Mouse (Mus musculus) heart, adult 2 months (tissue): ENCODE measurements around the gene Hoxc5. TPM values are rescaled to one million over a fixed set of nuclear protein-coding genes. Genes with fewer than 3 reads are reported as not detected.

Experiments used
- DNase-seq, 2 experiments: peaks; one replicate each; pipeline ENCODE4 v3.0.0; 2021
- H3K27ac ChIP-seq: fragments of 200-600 bp; 2 replicates; pipeline ENCODE4 v1.8.1; 2022
- H3K27me3 ChIP-seq: fragments of 200-500 bp; 2 replicates; pipeline ENCODE4 v1.6.1; 2012; ENCODE audit warnings: mild to moderate bottlenecking, low read length, inconsistent platforms, mixed read lengths; ENCODE audit not compliant: control insufficient read depth, insufficient read depth
- H3K36me3 ChIP-seq: fragments of 200-500 bp; 2 replicates; pipeline ENCODE4 v1.6.1; 2012; ENCODE audit warnings: low read length, inconsistent platforms; ENCODE audit not compliant: control insufficient read depth, insufficient read depth
- H3K4me1 ChIP-seq: fragments of 200-500 bp; 2 replicates; pipeline ENCODE4 v1.6.1; 2011; ENCODE audit warnings: low read length; ENCODE audit not compliant: control insufficient read depth, insufficient read depth
- H3K4me3 ChIP-seq: fragments of 200-600 bp; 2 replicates; pipeline ENCODE4 v1.8.1; 2022
- H3K79me2 ChIP-seq: fragments of 200-500 bp; replicated peaks from 2 replicates; pipeline ENCODE4 v1.6.1; 2012; ENCODE audit warnings: mild to moderate bottlenecking, inconsistent platforms, low read length, moderate library complexity, mixed read lengths; ENCODE audit not compliant: control insufficient read depth, insufficient read depth
- H3K9ac ChIP-seq: fragments of 200-500 bp; 2 replicates; pipeline ENCODE4 v1.6.1; 2012; ENCODE audit warnings: low read depth, mild to moderate bottlenecking, control low read depth, inconsistent platforms, low read length, mixed read lengths
- CTCF ChIP-seq: fragments of 200-600 bp; IDR thresholded peaks from 2 replicates; pipeline ENCODE4 v1.8.1; 2022; ENCODE audit warnings: antibody characterized with exemption, mild to moderate bottlenecking, moderate library complexity
- EP300 ChIP-seq: fragments of 200-500 bp; IDR thresholded peaks from 2 replicates; pipeline ENCODE4 v1.6.1; 2011; ENCODE audit warnings: low read depth, low read length, control low read depth; ENCODE audit not compliant: insufficient read depth
- POLR2A ChIP-seq: fragments of 200-500 bp; IDR thresholded peaks from 2 replicates; pipeline ENCODE4 v1.6.1; 2011; ENCODE audit warnings: mild to moderate bottlenecking, low read depth, low read length, control low read depth; ENCODE audit not compliant: insufficient read depth
- WGBS: fragments of 180-500 bp; shearing (Covaris S2); methylation state at CpG from one replicate; pipeline ENCODE4 v1.1.7; 2018; 5-methylcytosine and 5-hydroxymethylcytosine counted together
- intact Hi-C: fragments of 180-260 bp; cut with DNase I; formaldehyde crosslinking; loops from one replicate; pipeline ENCODE4 v1.15.1; 2025
- polyA plus RNA-seq: library from polyadenylated mRNA; depleted of rRNA; stranded (reverse); fragments of >200 nt; gene quantifications from 2 replicates; pipeline ENCODE4 v1.2.3, GENCODE M21; 2012
- total RNA-seq, 2 experiments: library from RNA; stranded (reverse); gene quantifications; 2 replicates each; pipeline ENCODE4 v1.2.3; 2021

Gene Hoxc5
- total and polyA plus RNA-seq, 3 experiments, result 0.20 TPM; not detected in 2

DNA sequence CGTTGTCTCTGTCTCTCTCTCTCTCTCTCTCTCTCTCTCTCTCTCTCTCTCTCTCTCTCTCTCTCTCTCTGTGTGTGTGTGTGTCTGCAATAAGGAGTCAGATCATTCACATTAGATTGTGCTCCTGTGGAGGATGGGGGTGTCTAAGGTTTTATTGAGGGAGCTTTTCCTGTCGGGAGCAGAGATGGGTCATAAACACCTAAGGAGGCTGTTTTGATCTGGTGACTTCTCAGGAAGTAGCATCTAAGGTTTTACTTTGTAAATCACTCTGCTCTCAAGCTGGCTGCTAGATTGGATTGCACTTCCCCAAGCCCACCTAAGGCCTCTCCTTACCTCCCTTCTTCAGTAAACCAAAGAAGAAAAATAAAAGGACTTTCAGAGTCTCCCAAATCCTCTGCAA, 56.9 kb downstream of the Hoxc5 start:
- Histone ChIP-seq H3K4me1 (no peaks in the 10 kb centered on the region), H3K36me3 (no peaks in the 10 kb centered on the region), H3K4me3 (no peak overlapping the region), H3K27ac (no peak overlapping the region), H3K9ac (no peak overlapping the region), H3K79me2 (no peaks in the 10 kb centered on the region), H3K27me3 (peaks cover 28% of the 10 kb centered on the region)
- WGBS, result 0% methylated on average over 2 of the region's 2 CpGs
- no peak for DNase-seq
- intact Hi-C loops, result no loop called here
- TF ChIP-seq CTCF (no peak), EP300 (no peak)

DNA sequence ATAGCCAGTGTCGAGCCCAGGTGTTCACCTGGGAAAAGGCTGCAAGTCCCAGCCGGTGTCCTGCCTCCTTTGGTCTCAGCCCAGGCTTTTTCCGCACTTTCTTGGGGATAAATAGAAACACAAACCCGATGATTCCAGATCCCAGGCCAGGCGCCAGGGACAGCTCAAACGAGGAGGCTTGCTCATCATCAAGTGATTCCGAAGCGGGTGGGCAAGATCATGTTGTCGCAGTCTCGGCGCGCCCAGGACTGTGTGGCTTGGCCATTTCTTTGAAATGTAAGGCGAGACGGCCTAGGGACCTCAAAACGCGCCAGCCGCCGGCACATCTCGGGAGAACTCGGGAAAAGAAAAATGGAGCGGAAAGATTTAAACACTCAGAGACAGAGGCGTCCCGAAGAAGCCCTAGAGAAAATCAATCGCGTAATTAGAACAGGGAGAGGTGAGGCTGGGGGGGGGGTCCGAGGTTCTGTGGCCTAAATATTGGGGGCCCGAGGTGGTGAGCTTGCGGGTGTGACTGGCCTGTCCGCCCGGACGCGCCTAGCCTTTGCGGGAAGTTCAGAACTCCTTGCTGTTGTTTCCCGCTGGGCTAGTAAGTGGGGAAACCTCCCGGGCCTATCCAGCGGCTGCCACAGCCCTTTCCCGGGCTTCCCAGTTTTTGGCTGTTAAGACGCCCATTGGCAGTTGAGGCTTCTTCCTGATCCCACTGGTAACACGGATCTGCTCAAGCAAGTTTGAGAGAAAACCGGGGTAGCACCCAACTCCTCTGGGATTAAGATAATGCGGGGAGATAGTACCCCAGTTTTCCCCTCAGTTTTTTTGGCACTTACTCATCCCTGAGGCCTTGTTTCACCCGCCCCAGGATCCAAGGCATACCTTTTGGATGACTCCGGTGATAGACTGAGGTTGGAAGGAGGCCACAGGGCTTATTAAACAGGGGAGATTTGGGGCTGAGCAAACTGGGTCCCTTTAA, 60.3 kb downstream of the Hoxc5 start:
- WGBS, result 3% methylated on average over 43 of the region's 43 CpGs

DNA sequence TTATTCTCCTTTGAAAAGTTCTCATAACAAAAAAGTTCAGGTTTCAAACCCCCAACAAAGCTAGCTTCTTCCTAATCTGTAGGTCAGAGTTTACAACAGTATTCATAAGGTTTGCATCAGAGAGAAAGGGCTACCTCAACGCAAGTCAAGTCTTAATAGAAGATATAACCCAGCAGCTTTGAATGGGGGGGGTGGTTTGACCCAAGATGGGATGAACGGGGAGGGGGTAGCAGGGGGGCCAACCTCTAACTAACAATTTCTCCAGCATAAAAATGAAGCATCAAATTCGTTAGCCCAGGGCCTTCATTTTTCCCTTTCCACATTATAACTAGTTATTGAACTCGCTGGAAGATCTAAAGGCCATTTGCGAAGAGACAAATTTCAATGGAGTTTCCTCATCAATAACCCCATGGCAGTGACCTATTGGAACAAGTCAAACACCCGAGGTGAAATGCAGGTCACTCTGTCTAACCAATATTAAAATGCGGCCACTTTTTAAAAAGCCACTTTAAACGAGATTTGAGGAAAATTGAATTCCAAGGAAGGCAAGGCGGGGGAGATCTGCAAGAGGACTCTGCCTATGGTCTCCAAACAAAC, 61.8 kb downstream of the Hoxc5 start:
- Histone ChIP-seq H3K27ac (no peak overlapping the region), H3K79me2 (no peaks in the 10 kb centered on the region), H3K9ac (no peak overlapping the region), H3K36me3 (no peaks in the 10 kb centered on the region), H3K4me3 (no peak overlapping the region), H3K4me1 (no peaks in the 10 kb centered on the region), H3K27me3 (peaks cover 27% of the 10 kb centered on the region)
- DNase-seq, result no peak
- TF ChIP-seq EP300 (no peak), POLR2A (no peak), CTCF (no peak)
- 26% methylated on average over 9 of the region's 9 CpGs for WGBS
- intact Hi-C loops, result no loop called here

More for the DNA sequence above, 60.3 kb downstream of the Hoxc5 start:
- Histone ChIP-seq H3K9ac (no peak overlapping the region), H3K4me3 (no peak overlapping the region), H3K27me3 (peaks cover 23% of the 10 kb centered on the region), H3K4me1 (no peaks in the 10 kb centered on the region), H3K27ac (no peak overlapping the region), H3K36me3 (no peaks in the 10 kb centered on the region), H3K79me2 (no peaks in the 10 kb centered on the region)
- DNase-seq, result no peak
- TF ChIP-seq POLR2A (no peak), EP300 (no peak), CTCF (no peak)
- intact Hi-C loops, result no loop called here

DNA sequence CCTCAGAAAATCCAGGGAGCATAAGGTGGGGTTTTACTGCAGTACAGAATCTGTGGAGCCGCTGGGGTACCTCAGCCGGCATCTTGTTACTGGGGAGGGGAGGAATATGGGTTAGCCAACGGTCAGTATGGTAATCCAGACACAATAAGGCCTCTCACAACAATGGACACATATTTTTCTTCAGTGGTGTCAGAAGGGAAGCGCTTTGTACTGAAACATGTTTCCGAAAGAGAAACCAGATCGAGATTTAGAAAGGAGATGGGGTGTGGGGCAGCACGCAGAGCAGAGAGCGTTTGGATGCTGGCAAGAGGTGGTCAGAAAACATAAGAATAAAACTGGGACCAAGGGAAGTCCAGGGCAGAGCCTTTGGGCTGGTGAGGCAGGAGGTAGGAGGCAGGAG, 62.9 kb downstream of the Hoxc5 start:
- 7% methylated on average over 8 of the region's 8 CpGs for WGBS
- no peak overlapping the region for H3K4me3 ChIP-seq

DNA sequence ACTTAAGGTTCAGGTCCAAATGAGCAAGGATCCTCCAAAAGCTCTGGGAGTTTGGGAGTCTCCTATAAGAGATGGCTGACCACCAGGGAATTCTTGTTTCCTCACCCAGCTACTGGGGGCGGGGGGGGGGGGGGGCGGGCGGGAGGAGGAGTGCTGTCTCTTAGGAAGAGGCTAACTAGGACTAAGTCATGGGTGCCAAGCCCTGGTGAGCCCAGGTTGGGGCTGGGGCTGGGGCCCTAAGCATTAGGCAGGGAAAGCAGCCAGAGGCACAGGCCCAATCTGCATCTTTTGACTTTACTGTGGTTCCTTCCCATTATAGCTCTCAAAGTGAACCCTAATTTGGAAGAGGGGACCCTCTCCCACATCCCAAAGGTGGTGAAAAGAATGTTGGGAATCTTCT, 64.9 kb downstream of the Hoxc5 start:
- Histone ChIP-seq H3K4me3 (no peak overlapping the region), H3K4me1 (no peaks in the 10 kb centered on the region), H3K27me3 (peaks cover 33% of the 10 kb centered on the region), H3K36me3 (no peaks in the 10 kb centered on the region), H3K27ac (no peak overlapping the region), H3K79me2 (no peaks in the 10 kb centered on the region), H3K9ac (no peak overlapping the region)
- WGBS, result 0% methylated on average over 3 of the region's 3 CpGs
- no peak for DNase-seq
- intact Hi-C loops, result no loop called here
- no peak for TF ChIP-seq EP300
- no peak for TF ChIP-seq POLR2A

More for the DNA sequence above, 62.9 kb downstream of the Hoxc5 start:
- H3K27ac ChIP-seq, result no peak overlapping the region
- H3K79me2 ChIP-seq, result no peaks in the 10 kb centered on the region
- peaks cover 31% of the 10 kb centered on the region for H3K27me3 ChIP-seq
- intact Hi-C loops, result no loop called here
- TF ChIP-seq EP300 (no peak), POLR2A (no peak), CTCF (no peak)
- no peaks in the 10 kb centered on the region for H3K36me3 ChIP-seq
- DNase-seq, result no peak
- H3K9ac ChIP-seq, result no peak overlapping the region
- H3K4me1 ChIP-seq, result no peaks in the 10 kb centered on the region
